Mouse (Mus musculus) thymus, adult 2 months (tissue): ENCODE measurements around the gene Edar.

Experiments used
- CTCF ChIP-seq: fragments of 200-500 bp; IDR thresholded peaks from 2 replicates; pipeline ENCODE4 v1.5.1; 2012; ENCODE audit warnings: mild to moderate bottlenecking, control low read depth, low read length, moderate library complexity, borderline replicate concordance; ENCODE audit not compliant: control insufficient read depth, poor library complexity, insufficient read depth; ENCODE audit errors: extremely low read depth
- POLR2A ChIP-seq: fragments of 200-500 bp; IDR thresholded peaks from 2 replicates; pipeline ENCODE4 v1.6.1; 2012; ENCODE audit warnings: mild to moderate bottlenecking, low read length, control low read depth, moderate library complexity; ENCODE audit not compliant: control insufficient read depth, poor library complexity, insufficient read depth; ENCODE audit errors: extremely low read depth

DNA sequence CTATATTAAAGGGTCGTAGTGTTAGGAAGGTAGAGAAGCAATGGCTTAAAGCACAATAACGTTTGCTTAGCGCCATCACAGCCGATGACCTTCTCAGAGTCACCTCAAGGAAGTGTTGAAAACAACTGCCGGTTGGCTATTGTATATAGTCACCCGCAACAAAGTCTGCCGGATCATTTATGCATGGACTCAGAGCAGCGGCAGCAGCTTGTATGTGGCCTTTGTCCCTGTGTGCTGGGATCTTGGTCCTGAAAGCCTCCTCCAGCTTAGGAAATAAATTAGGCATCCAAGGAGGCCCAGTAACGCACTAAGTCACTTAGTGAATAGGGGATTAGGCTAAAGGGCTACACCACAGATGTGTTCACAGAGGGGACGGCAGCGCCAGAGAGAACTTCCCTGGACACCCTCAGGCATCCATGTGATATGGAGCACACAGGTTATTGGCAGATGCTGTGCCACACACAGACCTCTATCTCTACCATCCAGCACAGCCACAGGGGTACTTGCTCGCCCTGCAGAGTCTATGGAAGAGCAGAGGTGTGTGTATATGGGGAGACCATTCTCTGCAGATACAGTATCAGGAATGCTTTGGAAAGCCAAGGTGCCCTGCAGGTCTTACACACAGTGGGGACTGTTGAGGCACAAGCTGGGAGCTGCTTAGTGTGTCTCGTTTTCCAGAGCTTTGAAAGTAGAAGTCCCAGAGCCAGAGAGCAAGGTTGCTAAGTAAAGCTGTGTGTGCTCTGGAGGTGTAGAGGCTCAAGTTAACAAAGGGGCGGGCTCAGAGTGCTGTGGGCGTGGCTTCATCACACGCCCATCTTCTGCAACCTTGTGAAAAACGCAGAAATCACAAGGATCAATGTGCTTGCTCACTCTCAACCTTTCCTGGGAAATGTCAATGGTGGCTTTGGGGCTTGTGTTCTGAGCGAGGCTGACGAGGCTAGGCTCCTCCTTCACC, 34.7 kb downstream of the Edar start:
- no peak for TF ChIP-seq CTCF
- TF ChIP-seq POLR2A: no peak
